Mouse (Mus musculus) layer of hippocampus, adult 6 months (tissue): ENCODE results near the gene Wdfy3. TPM values are rescaled to one million over a fixed set of nuclear protein-coding genes. Genes with fewer than 3 reads are reported as not detected.

Experiments
- long read RNA-seq, 2 experiments: library from polyadenylated mRNA; unstranded; transcript quantifications; one replicate each; pipeline ENCODE4 v2.0.0; 2019 to 2020
- polyA plus RNA-seq: library from polyadenylated mRNA; unstranded; fragments of <200 nt; fragmentation: Nextera tagmentation; gene quantifications from 2 replicates; pipeline ENCODE4 v1.2.3, GENCODE M21; 2021

Gene Wdfy3
- 7.4 TPM in 2 replicates for polyA plus RNA-seq
- long read RNA-seq, experiment 1, partial matches to known transcripts: 14 of 36 reads
- long read RNA-seq, experiment 1, other reads (novel, unspliced or antisense): 21 of 36 reads
- long read RNA-seq, experiment 2, partial matches to known transcripts: 37 of 90 reads
- long read RNA-seq, experiment 2, other reads (novel, unspliced or antisense): 52 of 90 reads

DNA sequence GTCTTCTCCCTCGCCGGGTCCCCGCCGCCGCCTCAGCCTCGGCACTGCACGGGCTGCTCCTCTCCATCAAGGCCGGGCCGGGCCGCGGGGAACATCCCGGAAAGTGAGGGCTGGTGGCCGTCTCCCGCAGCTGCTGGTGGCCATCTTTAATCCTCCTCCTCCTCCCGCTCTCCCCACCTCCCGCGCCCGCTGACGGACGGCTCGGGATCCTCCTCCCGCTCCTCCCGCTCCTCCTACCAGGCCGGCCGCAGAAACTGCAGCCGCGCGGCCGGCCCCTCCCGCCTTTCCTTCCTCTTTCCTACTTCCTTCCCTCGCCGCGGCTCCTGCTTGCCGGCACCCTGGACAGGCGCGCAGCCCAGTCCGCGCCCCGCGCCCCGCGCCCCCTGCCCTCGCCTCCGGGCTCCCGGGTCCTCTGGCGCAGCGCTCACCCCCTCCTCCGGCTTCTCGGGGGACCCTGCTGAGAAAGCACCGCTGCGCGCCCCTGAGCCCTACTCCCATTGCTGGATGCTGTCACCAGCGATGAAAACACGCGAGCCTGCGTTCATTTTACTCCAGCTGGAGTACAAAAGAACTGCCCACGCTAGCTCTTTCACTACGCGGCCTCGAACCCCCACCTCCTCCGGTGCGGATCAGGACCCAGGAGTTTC is at the start of gene Wdfy3:
Gene Wdfy3 (minus strand): TSS at position 155 of the 647 bp plus-strand sequence.

